ENCODE assay signal across 19 mouse cellular contexts in genomic region chr8:70750128-70750680, GRCm38 (mm10). TPM values are rescaled to one million over a fixed set of nuclear protein-coding genes. Genes with fewer than 3 reads are reported as not detected.
DNase-seq lines count a peak whose midpoint lies in the region; ATAC-seq lines count a peak whose summit lies in the region.
"Had no signal": no experiment of that assay in that cellular context is flagged by ENCODE, and none has a peak within 500 bp of the region (broad histone marks: within the 10 kb centered on the region; RNA-seq: fewer than 3 reads in every experiment).

No protein-coding gene starts in this region.

- ATAC-seq in forebrain, embryonic 11.5 days (replicated peaks; ENCODE audit: low FRiP score) = no peak
- no peak for ATAC-seq in forebrain, embryonic 13.5 days
- ATAC-seq in kidney, embryonic 14.5 days (ENCODE audit: low FRiP score, low TSS enrichment) = no peak
- no peak for ATAC-seq in inflammation-experienced regulatory T-cells, adult 6 months
- ATAC-seq: intestine, embryonic 16.5 days; Patski had no signal

- H3K27me3 ChIP-seq in forebrain, embryonic 11.5 days (ENCODE audit: control insufficient read depth, insufficient read depth, low read length) = peaks cover 11% of the 10 kb centered on the region
- H3K27me3 ChIP-seq in forebrain, embryonic 13.5 days = peaks cover 39% of the 10 kb centered on the region
- peaks cover 14% of the 10 kb centered on the region for H3K27me3 ChIP-seq in kidney, embryonic 14.5 days (ENCODE audit: control insufficient read depth, insufficient read depth, low read length)
- H3K27me3 ChIP-seq in heart, embryonic 10.5 days (ENCODE audit: insufficient read depth, poor library complexity, severe bottlenecking) = peaks cover 54% of the 10 kb centered on the region
- H3K27me3 ChIP-seq: Patski had no signal

- peak; percentile 42 for DNase-seq in forebrain, embryonic 11.5 days (ENCODE audit: low spot score)
- peak; percentile 9 for DNase-seq in kidney, postnatal 10 days
- peak; percentile 3 for DNase-seq in ovary, postnatal 36 days (ENCODE audit: low spot score)
- DNase-seq in ovary, postnatal 14 days (ENCODE audit: low spot score) = no peak
- DNase-seq in heart, embryonic 10.5 days (ENCODE audit: low spot score) = peak; percentile 68
- DNase-seq: cerebellum, adult 18-20 months; lung, adult 2 months; midbrain, embryonic 14.5 days; thymus, postnatal 25 days had no signal

- WGBS in forebrain, embryonic 11.5 days = 87% methylated on average over 13 of the region's 13 CpGs
- WGBS in forebrain, embryonic 13.5 days = 89% methylated on average over 13 of the region's 13 CpGs
- 83% methylated on average over 13 of the region's 13 CpGs for WGBS in kidney, embryonic 14.5 days
- WGBS in heart, embryonic 10.5 days = 79% methylated on average over 13 of the region's 13 CpGs

- H3K4me2 ChIP-seq in forebrain, embryonic 11.5 days (ENCODE audit: low read depth, low read length, severe bottlenecking) = no peak overlapping the region
- no peak overlapping the region for H3K4me2 ChIP-seq in forebrain, embryonic 13.5 days
- H3K4me2 ChIP-seq in kidney, embryonic 14.5 days (replicated peaks; ENCODE audit: low read depth, low read length) = no peak overlapping the region
- H3K4me2 ChIP-seq: embryonic facial prominence, embryonic 12.5 days; hindbrain, embryonic 13.5 days had no signal

- no peak overlapping the region for H3K9ac ChIP-seq in forebrain, embryonic 11.5 days (ENCODE audit: low read length)
- no peak overlapping the region for H3K9ac ChIP-seq in forebrain, embryonic 13.5 days
- H3K9ac ChIP-seq in kidney, embryonic 14.5 days (ENCODE audit: low read depth, low read length) = no peak overlapping the region
- H3K9ac ChIP-seq: embryonic facial prominence, embryonic 12.5 days; hindbrain, embryonic 13.5 days had no signal

- no peak overlapping the region for H3K27ac ChIP-seq in forebrain, embryonic 11.5 days (ENCODE audit: low read depth, low read length)
- H3K27ac ChIP-seq in forebrain, embryonic 13.5 days = no peak overlapping the region
- H3K27ac ChIP-seq in kidney, embryonic 14.5 days (ENCODE audit: low read depth, low read length) = no peak overlapping the region
- no peak overlapping the region for H3K27ac ChIP-seq in heart, embryonic 10.5 days
- H3K27ac ChIP-seq: embryonic facial prominence, embryonic 12.5 days; hindbrain, embryonic 13.5 days; macrophage had no signal

- no peaks in the 10 kb centered on the region for H3K9me3 ChIP-seq in forebrain, embryonic 11.5 days (ENCODE audit: control insufficient read depth, low read length)
- no peaks in the 10 kb centered on the region for H3K9me3 ChIP-seq in forebrain, embryonic 13.5 days (replicated peaks)
- H3K9me3 ChIP-seq in kidney, embryonic 14.5 days (ENCODE audit: control insufficient read depth, low read length) = no peaks in the 10 kb centered on the region
- no peaks in the 10 kb centered on the region for H3K9me3 ChIP-seq in heart, embryonic 10.5 days
- H3K9me3 ChIP-seq: embryonic facial prominence, embryonic 12.5 days; hindbrain, embryonic 13.5 days had no signal

- H3K4me3 ChIP-seq in forebrain, embryonic 11.5 days (ENCODE audit: low read depth, low read length) = no peak overlapping the region
- H3K4me3 ChIP-seq in forebrain, embryonic 13.5 days = no peak overlapping the region
- H3K4me3 ChIP-seq in kidney, embryonic 14.5 days (ENCODE audit: low read length) = no peak overlapping the region
- H3K4me3 ChIP-seq in heart, embryonic 10.5 days = no peak overlapping the region
- H3K4me3 ChIP-seq: embryonic facial prominence, embryonic 12.5 days; hindbrain, embryonic 13.5 days had no signal

- no peaks in the 10 kb centered on the region for H3K36me3 ChIP-seq in forebrain, embryonic 11.5 days (ENCODE audit: control insufficient read depth, insufficient read depth, low read length)
- H3K36me3 ChIP-seq in forebrain, embryonic 13.5 days (ENCODE audit: poor library complexity, severe bottlenecking) = no peaks in the 10 kb centered on the region
- no peaks in the 10 kb centered on the region for H3K36me3 ChIP-seq in kidney, embryonic 14.5 days (ENCODE audit: control insufficient read depth, insufficient read depth, low read length)
- H3K36me3 ChIP-seq in heart, embryonic 10.5 days = no peaks in the 10 kb centered on the region
- H3K36me3 ChIP-seq: embryonic facial prominence, embryonic 12.5 days; hindbrain, embryonic 13.5 days had no signal

- H3K4me1 ChIP-seq in forebrain, embryonic 11.5 days (replicated peaks; ENCODE audit: control insufficient read depth, insufficient read depth, low read length) = no peaks in the 10 kb centered on the region
- H3K4me1 ChIP-seq in forebrain, embryonic 13.5 days = peaks cover 4% of the 10 kb centered on the region
- peaks cover 17% of the 10 kb centered on the region for H3K4me1 ChIP-seq in kidney, embryonic 14.5 days (ENCODE audit: control insufficient read depth, insufficient read depth, low read length)
- peaks cover 28% of the 10 kb centered on the region for H3K4me1 ChIP-seq in heart, embryonic 10.5 days

RNA-seq across cellular contexts. Expression of gene Rab3a, which starts 4.3 kb away (rescaled TPM):
- 42.7 and 49.7 TPM in 2 replicates for polyA plus RNA-seq in forebrain, embryonic 11.5 days (2014; fragmentation: Nextera tagmentation; extraction: Ambion mirVana)
- 180 and 188 TPM in 2 replicates for polyA plus RNA-seq in forebrain, embryonic 13.5 days (2015; fragmentation: Nextera tagmentation; extraction: Ambion mirVana)
- 14.3 and 16.4 TPM in 2 replicates for polyA plus RNA-seq in kidney, embryonic 14.5 days (2014; fragmentation: Nextera tagmentation; extraction: Ambion mirVana)
- 11.2 and 14.2 TPM in 2 replicates for polyA plus RNA-seq in heart, embryonic 10.5 days (2016; fragmentation: Nextera tagmentation; extraction: Ambion mirVana)
- polyA plus RNA-seq in inflammation-experienced regulatory T-cells, adult 6 months (2017; shearing (Covaris generic)) = 1 to 10 TPM; 4.6 to 8.6 (median 7.9) TPM

RNA-seq across cellular contexts. Expression of gene Mpv17l2, which starts 10.5 kb away (rescaled TPM):
- polyA plus RNA-seq in forebrain, embryonic 11.5 days (2014; fragmentation: Nextera tagmentation; extraction: Ambion mirVana) = 31.0 and 34.1 TPM in 2 replicates
- polyA plus RNA-seq in forebrain, embryonic 13.5 days (2015; fragmentation: Nextera tagmentation; extraction: Ambion mirVana) = 44.8 and 48.0 TPM in 2 replicates
- polyA plus RNA-seq in kidney, embryonic 14.5 days (2014; fragmentation: Nextera tagmentation; extraction: Ambion mirVana) = 47.9 and 52.7 TPM in 2 replicates
- polyA plus RNA-seq in heart, embryonic 10.5 days (2016; fragmentation: Nextera tagmentation; extraction: Ambion mirVana) = 39.0 and 44.6 TPM in 2 replicates
- polyA plus RNA-seq in inflammation-experienced regulatory T-cells, adult 6 months (2017; shearing (Covaris generic)) = 10 to 100 TPM; 35.5 to 46.1 (median 42.5) TPM

RNA-seq across cellular contexts. Expression of gene Pik3r2, which starts 26.3 kb away (rescaled TPM):
- 58.9 and 61.6 TPM in 2 replicates for polyA plus RNA-seq in forebrain, embryonic 11.5 days (2014; fragmentation: Nextera tagmentation; extraction: Ambion mirVana)
- polyA plus RNA-seq in forebrain, embryonic 13.5 days (2015; fragmentation: Nextera tagmentation; extraction: Ambion mirVana) = 84.3 and 84.6 TPM in 2 replicates
- 33.3 and 49.1 TPM in 2 replicates for polyA plus RNA-seq in kidney, embryonic 14.5 days (2014; fragmentation: Nextera tagmentation; extraction: Ambion mirVana)
- 40.6 and 43.5 TPM in 2 replicates for polyA plus RNA-seq in heart, embryonic 10.5 days (2016; fragmentation: Nextera tagmentation; extraction: Ambion mirVana)
- polyA plus RNA-seq in inflammation-experienced regulatory T-cells, adult 6 months (2017; shearing (Covaris generic)) = 1 to 10 TPM; 2.6 to 5.4 (median 5.4) TPM

RNA-seq across cellular contexts. Expression of gene Pde4c, which starts 26.7 kb away (rescaled TPM):
- polyA plus RNA-seq in forebrain, embryonic 11.5 days (2014; fragmentation: Nextera tagmentation; extraction: Ambion mirVana) = 0.13 and 0.37 TPM in 2 replicates
- 0.10 TPM in 1 of 2 replicates, not detected in the other for polyA plus RNA-seq in forebrain, embryonic 13.5 days (2015; fragmentation: Nextera tagmentation; extraction: Ambion mirVana)
- 2.5 and 4.0 TPM in 2 replicates for polyA plus RNA-seq in kidney, embryonic 14.5 days (2014; fragmentation: Nextera tagmentation; extraction: Ambion mirVana)
- polyA plus RNA-seq in heart, embryonic 10.5 days (2016; fragmentation: Nextera tagmentation; extraction: Ambion mirVana) = 0.45 and 0.48 TPM in 2 replicates
- polyA plus RNA-seq in inflammation-experienced regulatory T-cells, adult 6 months (2017; shearing (Covaris generic)) = under 1 TPM; 0.19 to 0.59 (median 0.25) TPM
- polyA plus RNA-seq: macrophage had no signal

RNA-seq across cellular contexts. Expression of gene Gm3336, which starts 31.9 kb away (rescaled TPM):
- not detected in 2 replicates for polyA plus RNA-seq in forebrain, embryonic 11.5 days (2014; fragmentation: Nextera tagmentation; extraction: Ambion mirVana)
- polyA plus RNA-seq in forebrain, embryonic 13.5 days (2015; fragmentation: Nextera tagmentation; extraction: Ambion mirVana) = not detected in 2 replicates
- polyA plus RNA-seq in kidney, embryonic 14.5 days (2014; fragmentation: Nextera tagmentation; extraction: Ambion mirVana) = 0.23 and 0.73 TPM in 2 replicates
- polyA plus RNA-seq in heart, embryonic 10.5 days (2016; fragmentation: Nextera tagmentation; extraction: Ambion mirVana) = not detected in 2 replicates
- polyA plus RNA-seq in inflammation-experienced regulatory T-cells, adult 6 months (2017; shearing (Covaris generic)) = under 1 TPM in 1 of 3 experiments, not detected in 2; 0.55 TPM
- polyA plus RNA-seq: embryonic facial prominence, embryonic 12.5 days; heart, embryonic 14.5 days; hindbrain, embryonic 13.5 days; limb, embryonic 14.5 days; macrophage; midbrain, embryonic 14.5 days had no signal
